Mouse (Mus musculus) cerebellum, adult 9-11 months (tissue): ENCODE measurements around the gene Slc5a4a.

Experiments
- DNase-seq: peaks from one replicate; pipeline ENCODE4 v3.0.0; 2022

Slc5a4a gene

DNA sequence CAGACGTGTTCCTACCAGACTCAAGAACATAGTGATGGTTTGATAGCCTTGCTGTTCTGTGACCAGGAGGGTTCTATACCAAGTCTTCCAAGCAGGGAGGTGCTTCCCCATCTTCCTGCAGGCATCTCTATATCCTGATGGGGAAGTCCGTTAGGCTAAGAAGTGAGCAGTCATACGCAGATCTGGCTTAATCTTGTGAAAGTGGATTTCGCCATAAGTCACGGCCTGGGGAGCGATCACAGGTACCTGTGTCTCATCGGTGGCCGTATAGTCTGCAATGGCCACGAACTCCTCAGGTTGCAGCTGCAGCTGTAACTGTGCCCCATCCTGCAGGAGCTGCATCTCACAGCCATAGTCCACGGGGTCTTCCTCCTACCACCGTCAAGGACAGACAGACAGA is 78.7 kb downstream of the Slc5a4a start:
- no peak for DNase-seq

DNA sequence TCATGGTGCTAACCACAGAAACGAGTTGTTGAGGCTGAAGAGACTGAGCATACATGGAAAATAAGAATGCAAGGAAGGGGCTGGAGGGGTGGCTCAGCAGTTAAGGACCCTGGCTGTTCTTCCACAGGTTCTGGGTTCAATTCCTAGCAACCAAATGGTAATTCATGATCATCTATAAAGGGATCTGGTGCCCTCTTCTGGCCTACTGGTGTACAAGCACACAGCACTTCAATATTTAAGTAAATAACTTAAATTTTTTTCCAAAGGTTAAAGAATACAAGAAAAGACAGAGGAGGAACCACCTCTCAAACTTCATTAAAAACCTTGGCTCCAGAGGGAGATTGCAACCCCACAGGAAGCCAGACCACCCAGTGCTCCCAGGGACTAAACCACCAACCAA is 82.4 kb downstream of the Slc5a4a start:
- no peak for DNase-seq

DNA sequence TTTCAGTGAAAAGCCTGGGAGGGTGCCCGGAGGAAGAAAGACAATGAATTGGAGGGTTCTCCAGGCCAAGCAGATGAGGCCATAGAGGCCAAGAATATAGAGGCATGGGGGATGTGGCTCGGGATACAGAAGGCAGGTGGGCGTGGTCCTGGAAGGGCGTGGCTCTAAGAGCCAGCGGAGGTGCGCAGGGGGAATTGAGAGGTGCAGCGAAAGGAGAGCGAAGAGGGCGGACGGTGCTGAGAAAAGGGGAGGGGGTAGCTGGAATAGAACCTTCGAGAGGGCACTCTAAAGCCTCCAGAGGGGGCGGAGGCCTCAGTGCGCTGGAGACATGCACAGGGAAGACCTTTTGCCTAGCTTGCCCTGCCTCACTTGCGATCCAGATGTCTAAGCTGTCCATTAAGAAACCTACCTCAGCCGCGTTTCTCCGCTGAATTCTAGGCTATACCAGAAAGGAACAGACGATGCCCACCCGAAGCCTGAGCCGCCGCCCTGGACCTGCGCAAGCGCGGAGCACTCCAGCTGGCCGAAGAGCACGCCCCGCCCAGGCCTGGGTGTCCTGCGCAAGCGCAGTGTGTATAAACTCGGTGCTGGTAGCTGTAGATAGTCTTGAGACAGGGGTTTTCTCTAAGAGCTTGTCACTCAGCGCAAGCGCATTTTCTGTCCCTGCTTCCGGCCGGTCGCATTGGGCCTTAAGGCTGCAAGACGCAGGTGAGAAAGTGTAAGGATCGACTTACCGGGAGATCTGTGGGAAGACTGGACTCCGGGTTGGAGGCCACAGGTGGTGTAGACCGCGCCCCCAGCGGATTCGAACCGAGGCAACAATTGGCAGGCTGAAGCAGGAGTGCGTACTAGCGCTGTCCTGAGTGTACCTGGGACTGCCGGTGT is 90.3 kb downstream of the Slc5a4a start, which contains the start of gene Prmt2:
Prmt2 (minus strand) TSS at position 525 of the 885 bp plus-strand sequence.
- peak; percentile 90 for DNase-seq
